Mouse (Mus musculus): ENCODE data around the gene Ppt2. TPM values are rescaled to one million over a fixed set of nuclear protein-coding genes. Genes with fewer than 3 reads are reported as not detected.

Gene Ppt2
- polyA plus RNA-seq, 1 experiment from 2014 or later: 22.1 TPM

- WGBS: 58% methylated on average over 34 of the region's 34 CpGs
- no peaks in the 10 kb centered on the region for H3K27me3 ChIP-seq (ENCODE audit: poor library complexity, severe bottlenecking)
- DNase-seq (ENCODE audit: extremely low spot score, low spot score): no peak
- H3K27ac ChIP-seq: peak overlapping the region; percentile 100
- peaks cover 94% of the 10 kb centered on the region for H3K4me1 ChIP-seq
- H3K9me3 ChIP-seq: no peaks in the 10 kb centered on the region
- H3K36me3 ChIP-seq (replicated peaks): peaks cover 32% of the 10 kb centered on the region
- H3K4me3 ChIP-seq: peak overlapping the region; percentile 94
Measured at GRCm38 (mm10) chr17:34593752-34594525, 34.4 kb downstream of the Ppt2 start.

GRCm38 (mm10) chr17:34592581-34593549, 35.4 kb downstream of the Ppt2 start:
- Histone ChIP-seq H3K36me3 (replicated peaks) (peaks cover 32% of the 10 kb centered on the region), H3K27ac (peak overlapping the region; percentile 100), H3K9me3 (no peaks in the 10 kb centered on the region), H3K27me3 (ENCODE audit: poor library complexity, severe bottlenecking) (no peaks in the 10 kb centered on the region), H3K4me1 (peaks cover 97% of the 10 kb centered on the region), H3K4me3 (peak overlapping the region; percentile 94)
- peak; percentile 58 for DNase-seq (ENCODE audit: extremely low spot score, low spot score)
- WGBS: 3% methylated on average over 31 of the region's 32 CpGs

DNA sequence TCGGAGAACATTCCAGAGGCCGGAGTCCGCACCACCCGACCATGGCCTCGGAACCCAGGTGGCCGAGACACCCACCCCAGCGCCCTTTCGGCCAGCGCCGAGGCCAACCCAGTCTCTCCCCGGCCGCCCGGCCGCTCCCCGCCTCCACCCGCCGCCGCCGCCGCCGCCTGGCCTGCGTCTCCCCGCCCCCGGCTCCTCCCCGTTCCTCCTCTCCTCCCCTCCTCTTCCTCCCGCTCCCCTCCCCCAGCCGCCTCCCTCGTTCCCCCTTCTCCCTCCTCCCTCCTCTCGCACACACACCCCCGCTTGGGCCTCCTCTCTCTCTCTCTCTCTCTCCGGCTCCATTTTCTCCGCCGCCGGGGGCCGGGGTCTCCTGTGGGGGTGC, 36.3 kb downstream of the Ppt2 start:
- Histone ChIP-seq H3K4me1 (peaks cover 99% of the 10 kb centered on the region), H3K9me3 (no peaks in the 10 kb centered on the region), H3K4me3 (peak overlapping the region; percentile 94), H3K27ac (peak overlapping the region; percentile 100), H3K27me3 (ENCODE audit: poor library complexity, severe bottlenecking) (no peaks in the 10 kb centered on the region), H3K36me3 (replicated peaks) (peaks cover 32% of the 10 kb centered on the region)
- peak; percentile 94 for DNase-seq (ENCODE audit: extremely low spot score, low spot score)
- WGBS: under 1% methylated on average over 33 of the region's 35 CpGs

DNA sequence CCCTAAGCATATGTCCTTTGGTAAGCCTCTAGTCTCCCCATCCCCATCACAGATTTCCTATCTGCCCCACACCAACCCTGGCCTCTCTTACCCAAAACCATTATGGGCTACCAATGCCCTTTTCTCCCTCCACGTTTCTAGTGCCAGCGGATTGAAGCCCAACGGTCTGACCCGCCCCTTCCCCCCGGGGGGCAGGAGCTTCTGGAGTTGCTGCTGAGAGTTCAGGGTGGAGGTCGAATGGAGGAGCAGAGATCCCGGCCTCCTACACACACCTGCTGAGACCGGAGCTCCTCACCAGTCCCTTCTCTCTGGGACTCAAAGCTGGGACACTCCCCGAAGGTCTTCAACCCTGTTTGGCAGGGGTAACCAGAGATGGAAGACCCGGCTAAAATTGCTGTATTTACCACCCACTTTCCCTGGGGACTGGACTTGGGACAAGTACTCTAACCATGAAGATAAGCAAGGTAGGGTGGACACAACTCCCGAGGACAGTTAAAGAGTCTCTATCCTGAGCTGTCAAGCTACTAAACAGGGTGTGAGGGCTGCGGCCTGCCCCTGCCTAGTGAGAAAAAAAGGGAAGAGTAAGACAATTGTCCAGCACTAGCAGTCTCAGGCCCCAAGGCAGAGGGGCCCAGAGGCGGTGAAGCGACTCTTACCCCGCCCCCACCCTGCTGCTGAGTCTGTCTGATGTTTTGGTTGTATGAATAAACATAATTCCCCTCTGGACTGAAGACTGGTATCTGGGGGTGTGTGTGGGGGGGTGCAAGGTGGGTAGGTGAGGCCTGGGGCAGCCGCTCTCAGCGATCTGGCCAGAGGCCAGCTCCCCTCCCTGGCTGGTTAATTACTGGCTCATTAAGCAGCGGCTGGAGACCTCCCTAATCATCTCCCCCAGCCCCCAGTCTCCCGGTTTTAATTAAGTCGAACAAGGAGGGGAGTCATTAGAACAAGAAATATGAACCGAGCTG, 37.0 kb downstream of the Ppt2 start, which contains the start of gene Pbx2:
Gene Pbx2, plus strand, starts transcription at position 238 of the 965 bp plus-strand sequence.
- whole genome bisulfite sequencing: 2% methylated on average over 21 of the region's 21 CpGs
- peak; percentile 43 for DNase-seq (ENCODE audit: extremely low spot score, low spot score)
- no peaks in the 10 kb centered on the region for H3K9me3 ChIP-seq
- H3K27me3 ChIP-seq (ENCODE audit: poor library complexity, severe bottlenecking): no peaks in the 10 kb centered on the region
- peak within 1 kb of the TSS; percentile 94 for H3K4me3 ChIP-seq
- peaks cover 27% of the 10 kb centered on the region for H3K36me3 ChIP-seq (replicated peaks)
- H3K4me1 ChIP-seq: peaks cover 100% of the 10 kb centered on the region
- peak within 1 kb of the TSS; percentile 100 for H3K27ac ChIP-seq

DNA sequence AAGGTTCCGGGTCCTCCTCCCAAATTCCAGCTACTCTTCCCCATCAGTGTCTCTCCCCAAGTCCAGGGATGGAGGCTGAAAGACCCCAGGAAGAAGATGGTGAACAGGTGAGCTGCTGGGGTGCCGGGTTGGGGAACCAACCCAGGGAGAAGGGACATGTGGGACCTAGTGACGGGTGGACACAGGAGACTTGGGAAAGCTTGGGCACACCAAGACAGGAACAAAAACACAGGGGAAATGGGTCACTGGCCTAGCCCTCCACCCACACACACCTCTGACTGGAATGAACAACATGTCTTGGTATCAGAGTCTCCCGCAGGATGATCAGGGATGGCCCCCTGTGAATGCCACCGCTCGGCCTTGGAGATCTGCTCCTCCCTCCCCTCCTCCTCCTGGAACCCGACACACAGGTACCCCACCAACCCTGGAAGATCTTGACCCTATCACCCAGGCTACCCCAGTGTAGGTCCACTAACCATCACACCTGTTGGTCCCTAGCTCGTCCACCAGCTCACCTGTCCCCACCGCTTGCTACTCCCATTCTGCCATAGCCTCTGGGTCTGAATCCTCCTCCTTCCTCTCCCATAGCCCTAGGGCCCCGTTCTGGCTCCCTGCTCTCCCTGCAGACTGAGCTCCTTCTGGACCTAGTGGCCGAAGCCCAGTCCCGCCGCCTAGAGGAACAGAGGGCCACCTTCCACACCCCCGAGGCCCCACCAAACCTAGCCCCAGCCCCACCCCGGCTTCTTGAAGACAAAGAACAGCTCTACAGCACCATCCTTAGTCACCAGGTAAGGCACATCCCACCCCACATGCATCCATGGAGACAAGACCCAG, 37.9 kb downstream of the Ppt2 start:
- H3K4me3 ChIP-seq: peak overlapping the region; percentile 94
- no peaks in the 10 kb centered on the region for H3K27me3 ChIP-seq (ENCODE audit: poor library complexity, severe bottlenecking)
- no peak for DNase-seq (ENCODE audit: extremely low spot score, low spot score)
- H3K27ac ChIP-seq: peak overlapping the region; percentile 100
- H3K4me1 ChIP-seq: peaks cover 100% of the 10 kb centered on the region
- H3K9me3 ChIP-seq: no peaks in the 10 kb centered on the region
- H3K36me3 ChIP-seq (replicated peaks): peaks cover 18% of the 10 kb centered on the region
- WGBS: 63% methylated on average over 15 of the region's 15 CpGs

DNA sequence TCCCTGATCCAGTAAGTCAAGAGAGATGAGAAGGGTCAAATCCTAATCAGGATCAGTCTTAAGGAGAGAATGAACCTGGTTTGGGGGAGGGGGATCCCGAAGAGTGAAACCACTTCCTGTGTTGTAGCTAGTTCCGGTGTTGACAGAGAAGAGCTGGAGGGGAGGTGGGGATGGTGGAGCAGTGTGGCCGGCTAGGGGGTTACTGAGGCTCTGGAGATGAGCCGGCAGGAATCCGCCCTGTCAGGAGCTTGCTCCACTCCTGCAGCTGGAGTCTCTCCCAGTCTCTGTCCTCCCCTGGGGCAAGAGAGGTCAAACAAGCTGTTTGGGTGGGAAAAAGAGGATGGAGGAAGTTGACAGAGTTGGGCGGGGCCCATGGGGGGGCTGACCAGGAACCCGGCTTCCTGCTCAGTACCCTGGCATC, 38.6 kb downstream of the Ppt2 start, which contains the start of gene Gpsm3:
Gene Gpsm3, plus strand, starts transcription at position 126 of the 421 bp plus-strand sequence.
- Histone ChIP-seq H3K9me3 (no peaks in the 10 kb centered on the region), H3K36me3 (replicated peaks) (peaks cover 11% of the 10 kb centered on the region), H3K27ac (peak within 1 kb of the TSS; percentile 100), H3K4me3 (peak within 1 kb of the TSS; percentile 94), H3K27me3 (ENCODE audit: poor library complexity, severe bottlenecking) (no peaks in the 10 kb centered on the region), H3K4me1 (peaks cover 100% of the 10 kb centered on the region)
- 33% methylated on average over 7 of the region's 7 CpGs for WGBS
- no peak for DNase-seq (ENCODE audit: extremely low spot score, low spot score)

DNA sequence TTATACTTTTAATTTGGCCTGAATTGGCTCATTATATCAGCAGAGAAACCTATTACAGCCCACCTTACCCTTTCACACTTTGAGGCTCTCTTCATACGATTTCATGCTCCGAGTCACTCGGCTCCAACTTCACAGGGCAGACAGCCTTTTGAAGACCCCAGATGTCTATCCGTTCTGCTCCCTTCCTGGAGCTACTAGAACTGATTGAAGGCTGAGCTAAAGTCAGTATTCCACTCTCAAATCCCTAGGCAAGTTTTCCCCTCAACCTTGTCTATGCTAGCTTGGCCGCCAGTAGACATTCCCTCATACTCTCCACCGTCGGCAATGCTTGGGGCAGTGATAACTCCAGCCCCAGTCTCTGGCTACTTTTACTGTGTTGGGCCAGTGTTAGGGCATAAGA, 39.1 kb downstream of the Ppt2 start:
- peak overlapping the region; percentile 100 for H3K27ac ChIP-seq
- WGBS: 52% methylated on average over 7 of the region's 7 CpGs

GRCm38 (mm10) chr17:34588767-34589166, 39.5 kb downstream of the Ppt2 start:
- H3K9me3 ChIP-seq: no peaks in the 10 kb centered on the region
- DNase-seq (ENCODE audit: extremely low spot score, low spot score): no peak
- H3K4me3 ChIP-seq: peak overlapping the region; percentile 94; the same call in 1 of the 2 replicates
- WGBS: 70% methylated on average over 3 of the region's 3 CpGs
- H3K4me1 ChIP-seq: peaks cover 95% of the 10 kb centered on the region
- H3K27ac ChIP-seq: peak overlapping the region; percentile 100; the same call in 1 of the 2 replicates
- H3K27me3 ChIP-seq (ENCODE audit: poor library complexity, severe bottlenecking): no peaks in the 10 kb centered on the region
- peaks cover 2% of the 10 kb centered on the region for H3K36me3 ChIP-seq (replicated peaks)

More for the DNA sequence above, 39.1 kb downstream of the Ppt2 start:
- Histone ChIP-seq H3K4me3 (peak overlapping the region; percentile 94; the same call in 1 of the 2 replicates), H3K36me3 (replicated peaks) (peaks cover 6% of the 10 kb centered on the region), H3K4me1 (peaks cover 99% of the 10 kb centered on the region), H3K9me3 (no peaks in the 10 kb centered on the region), H3K27me3 (ENCODE audit: poor library complexity, severe bottlenecking) (no peaks in the 10 kb centered on the region)
- DNase-seq (ENCODE audit: extremely low spot score, low spot score): no peak

- Histone ChIP-seq H3K4me1 (peaks cover 86% of the 10 kb centered on the region), H3K36me3 (replicated peaks) (no peaks in the 10 kb centered on the region), H3K27me3 (ENCODE audit: poor library complexity, severe bottlenecking) (no peaks in the 10 kb centered on the region), H3K9me3 (no peaks in the 10 kb centered on the region), H3K27ac (peak overlapping the region; percentile 98), H3K4me3 (peak overlapping the region; percentile 78)
- DNase-seq (ENCODE audit: extremely low spot score, low spot score): no peak
- WGBS: 4% methylated on average over 19 of the region's 19 CpGs
Measured at GRCm38 (mm10) chr17:34587814-34588213, 40.5 kb downstream of the Ppt2 start.

GRCm38 (mm10) chr17:34587423-34587811, 40.9 kb downstream of the Ppt2 start:
- Histone ChIP-seq H3K4me3 (peak overlapping the region; percentile 78), H3K27me3 (ENCODE audit: poor library complexity, severe bottlenecking) (no peaks in the 10 kb centered on the region), H3K9me3 (no peaks in the 10 kb centered on the region), H3K27ac (peak overlapping the region; percentile 98), H3K4me1 (peaks cover 82% of the 10 kb centered on the region), H3K36me3 (replicated peaks) (no peaks in the 10 kb centered on the region)
- DNase-seq (ENCODE audit: extremely low spot score, low spot score): peak; percentile 94
- under 1% methylated on average over 49 of the region's 50 CpGs for WGBS

- Histone ChIP-seq H3K9me3 (no peaks in the 10 kb centered on the region), H3K4me3 (peak overlapping the region; percentile 78), H3K36me3 (replicated peaks) (no peaks in the 10 kb centered on the region), H3K27me3 (ENCODE audit: poor library complexity, severe bottlenecking) (no peaks in the 10 kb centered on the region), H3K4me1 (peaks cover 76% of the 10 kb centered on the region), H3K27ac (peak overlapping the region; percentile 98)
- peak; percentile 93 for DNase-seq (ENCODE audit: extremely low spot score, low spot score)
- WGBS: under 1% methylated on average over 38 of the region's 38 CpGs
Measured at GRCm38 (mm10) chr17:34586796-34587422, 41.4 kb downstream of the Ppt2 start.
